Mouse (Mus musculus) lung, embryonic 14.5 days (tissue): ENCODE measurements at regions not wholly inside any gene's neighbourhood (a gene's known extent, or its start where the extent isn't known, plus 50 kb on each side); places are given as distances from the start of the nearest gene placed in this dataset.
A peak's percentile ranks its signal among the peaks of the same experiment; 100 is the strongest.

Experiments used
- ATAC-seq: fragments of 200-750 bp; cut with Nextera tagmentation; 2 replicates; pipeline ENCODE4 v1.8.0; 2017; ENCODE audit warnings: mild to moderate bottlenecking, moderate TSS enrichment, moderate library complexity; ENCODE audit not compliant: insufficient read depth
- DNase-seq: peaks from one replicate; pipeline ENCODE4 v3.0.0-alpha.2; 2015
- H3K27ac ChIP-seq: fragments of 300-500 bp; sonication (generic); 2 replicates; pipeline ENCODE4 v1.5.1; 2014; ENCODE audit warnings: low read depth, mild to moderate bottlenecking, moderate library complexity
- H3K27me3 ChIP-seq: fragments of 300-500 bp; sonication (generic); 2 replicates; pipeline ENCODE4 v1.6.1; 2014; ENCODE audit warnings: low read length, control low read depth; ENCODE audit not compliant: insufficient read depth
- H3K36me3 ChIP-seq: fragments of 300-500 bp; sonication (generic); 2 replicates; pipeline ENCODE4 v1.6.1; 2014; ENCODE audit warnings: control low read depth; ENCODE audit not compliant: insufficient read depth
- H3K4me1 ChIP-seq: fragments of 300-500 bp; sonication (generic); 2 replicates; pipeline ENCODE4 v1.6.1; 2014; ENCODE audit warnings: antibody characterized with exemption, control low read depth; ENCODE audit not compliant: insufficient read depth
- H3K4me2 ChIP-seq: fragments of 300-500 bp; sonication (generic); 2 replicates; pipeline ENCODE4 v1.6.1; 2014; ENCODE audit warnings: mild to moderate bottlenecking
- H3K4me3 ChIP-seq: fragments of 300-500 bp; sonication (generic); 2 replicates; pipeline ENCODE4 v1.5.1; 2014; ENCODE audit warnings: low read depth, low read length
- H3K9ac ChIP-seq: fragments of 300-500 bp; sonication (generic); 2 replicates; pipeline ENCODE4 v1.6.1; 2014
- H3K9me3 ChIP-seq: fragments of 300-500 bp; sonication (generic); 2 replicates; pipeline ENCODE4 v1.6.1; 2016; ENCODE audit warnings: low read depth, low read length, control low read depth
- CTCF ChIP-seq: IDR thresholded peaks from 2 replicates; pipeline ENCODE4 v1.5.1; 2016; ENCODE audit warnings: antibody characterized with exemption, low read depth
- WGBS: fragments of 180-500 bp; shearing (Covaris S2); extraction: QIAGEN DNeasy Blood & Tissue Kit; methylation state at CpG from one replicate; pipeline ENCODE4 v1.1.7; 2014; 5-methylcytosine and 5-hydroxymethylcytosine counted together

DNA sequence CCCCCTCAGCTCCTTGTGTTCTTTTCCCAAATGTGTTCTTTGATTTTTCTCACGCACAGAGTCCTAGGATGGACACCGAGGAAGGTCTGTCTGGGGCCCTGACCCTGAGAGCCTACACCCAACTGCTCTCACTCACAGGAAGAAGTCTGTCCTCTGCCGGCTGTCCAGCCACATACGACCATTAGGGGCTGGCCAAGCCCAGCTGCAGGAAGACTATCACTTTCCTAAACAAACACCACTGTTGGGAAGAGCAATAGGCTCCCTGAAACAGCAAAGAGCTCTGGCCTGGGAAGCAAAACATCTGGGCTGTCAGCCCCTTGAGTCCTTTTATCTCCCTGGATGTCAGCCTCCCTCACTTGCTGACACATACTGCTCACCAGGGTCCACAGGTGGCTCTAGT lies 224.8 kb upstream of the Far2 start:
- no peaks in the 10 kb centered on the region for H3K36me3 ChIP-seq
- 4% methylated on average over 4 of the region's 4 CpGs for WGBS
- H3K4me2 ChIP-seq: no peak overlapping the region
- peak; percentile 92 for ATAC-seq
- H3K9me3 ChIP-seq: no peaks in the 10 kb centered on the region
- DNase-seq: peak; percentile 69
- no peak overlapping the region for H3K4me3 ChIP-seq
- no peak overlapping the region for H3K27ac ChIP-seq
- TF ChIP-seq CTCF: peak; percentile 40
- H3K27me3 ChIP-seq: no peaks in the 10 kb centered on the region
- H3K4me1 ChIP-seq: 0 out of 2 replicates have a peak, but pooled peaks cover 4% of the 10 kb centered on the region
- H3K9ac ChIP-seq: no peak overlapping the region

DNA sequence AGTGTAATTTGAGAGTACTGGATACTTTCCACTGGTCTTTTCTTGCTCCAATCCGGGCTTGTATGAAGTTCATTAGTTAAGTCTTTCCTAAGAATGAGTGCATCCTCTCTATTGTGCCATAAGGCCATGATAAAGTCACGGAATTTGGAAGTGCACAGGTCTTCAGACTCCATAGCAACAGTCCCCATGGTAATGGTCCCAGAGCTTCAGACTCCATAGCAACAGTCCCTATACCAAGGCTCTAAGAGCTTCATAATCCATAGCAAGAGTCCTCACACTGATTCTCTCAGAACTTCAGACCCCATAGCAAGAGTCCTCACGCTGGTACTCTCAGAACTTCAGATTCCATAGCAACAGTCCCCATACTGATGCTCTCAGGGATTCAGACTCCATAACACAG lies 214.5 kb upstream of the Far2 start:
- DNase-seq (no peak), ATAC-seq (no peak)
- H3K9me3 ChIP-seq: no peaks in the 10 kb centered on the region
- no peaks in the 10 kb centered on the region for H3K36me3 ChIP-seq
- TF ChIP-seq CTCF: no peak
- no peak overlapping the region for H3K9ac ChIP-seq
- H3K27me3 ChIP-seq: no peaks in the 10 kb centered on the region
- no peaks in the 10 kb centered on the region for H3K4me1 ChIP-seq
- H3K27ac ChIP-seq: no peak overlapping the region
- 71% methylated on average over 3 of the region's 3 CpGs for WGBS
- no peak overlapping the region for H3K4me2 ChIP-seq
- H3K4me3 ChIP-seq: no peak overlapping the region

DNA sequence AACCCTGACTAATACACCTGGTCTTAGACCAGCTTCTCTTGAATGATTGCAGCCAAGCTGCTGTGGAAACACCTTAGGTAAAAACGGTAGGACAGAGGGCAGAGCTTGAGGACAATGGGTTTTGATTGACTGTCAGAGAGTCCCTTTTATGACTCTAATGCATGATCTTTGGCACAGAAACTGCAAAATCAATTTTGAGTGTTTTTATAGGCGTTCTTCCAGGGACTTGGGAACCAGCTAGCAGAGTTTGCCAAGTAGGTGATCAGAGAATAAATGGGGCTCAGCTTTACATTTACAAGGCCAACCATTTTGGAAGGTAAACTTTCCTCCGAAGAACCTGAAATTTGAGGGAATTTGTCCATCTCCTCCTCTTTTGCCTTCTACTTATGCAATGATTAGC lies 213.6 kb upstream of the Far2 start:
- H3K4me3 ChIP-seq: no peak overlapping the region
- no peak overlapping the region for H3K9ac ChIP-seq
- no peaks in the 10 kb centered on the region for H3K4me1 ChIP-seq
- no peaks in the 10 kb centered on the region for H3K27me3 ChIP-seq
- WGBS: 71% methylated on average over 3 of the region's 3 CpGs
- H3K9me3 ChIP-seq: no peaks in the 10 kb centered on the region
- TF ChIP-seq CTCF: no peak
- DNase-seq (no peak), ATAC-seq (no peak)
- no peaks in the 10 kb centered on the region for H3K36me3 ChIP-seq
- H3K27ac ChIP-seq: no peak overlapping the region
- no peak overlapping the region for H3K4me2 ChIP-seq

DNA sequence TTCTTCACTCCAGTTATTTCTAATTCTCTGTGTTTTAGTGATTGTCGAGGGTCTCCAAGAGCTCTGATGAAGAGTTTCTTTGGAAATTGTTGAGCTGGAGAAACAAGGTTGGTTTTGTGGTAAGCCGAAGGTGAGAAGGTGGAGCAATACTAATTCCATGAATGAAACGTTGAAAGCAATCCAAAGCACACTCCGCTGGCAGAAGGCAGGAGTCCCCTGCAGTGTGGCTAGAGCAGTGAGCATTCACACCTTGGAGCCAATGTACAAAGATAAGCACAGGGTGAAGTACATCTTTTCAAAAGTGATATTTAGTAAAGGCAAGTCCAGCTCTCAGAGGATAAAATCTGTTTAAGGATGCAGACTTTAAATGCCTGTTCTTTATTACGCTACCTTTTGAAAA lies 208.2 kb upstream of the Far2 start:
- DNase-seq (no peak), ATAC-seq (no peak)
- Histone ChIP-seq H3K4me3 (no peak overlapping the region), H3K9me3 (no peaks in the 10 kb centered on the region), H3K36me3 (no peaks in the 10 kb centered on the region), H3K27me3 (no peaks in the 10 kb centered on the region), H3K9ac (no peak overlapping the region), H3K4me1 (no peaks in the 10 kb centered on the region), H3K27ac (no peak overlapping the region), H3K4me2 (no peak overlapping the region)
- 74% methylated on average over 5 of the region's 5 CpGs for WGBS
- TF ChIP-seq CTCF: no peak

DNA sequence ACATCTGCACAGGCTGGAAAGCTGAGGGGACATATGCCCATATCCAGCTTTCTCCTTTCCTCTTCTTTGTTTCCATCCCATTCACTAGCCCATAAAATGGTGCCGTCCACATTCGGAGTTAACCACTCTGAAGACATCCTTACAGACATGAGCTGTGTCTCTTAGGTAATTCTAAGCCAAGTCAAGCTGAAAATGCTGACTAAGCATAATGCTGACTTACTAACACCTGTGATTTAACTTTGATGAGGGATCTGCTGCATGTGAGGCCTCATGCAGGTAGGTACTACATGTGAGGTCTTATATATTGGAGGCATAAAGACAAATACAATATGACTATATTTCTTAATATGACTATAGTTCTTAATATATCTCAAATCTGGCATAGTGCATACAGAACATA lies 197.1 kb upstream of the Far2 start:
- no peak for TF ChIP-seq CTCF
- 96% methylated on average over 2 of the region's 2 CpGs for WGBS
- H3K27ac ChIP-seq: no peak overlapping the region
- ATAC-seq (no peak), DNase-seq (no peak)
- no peaks in the 10 kb centered on the region for H3K27me3 ChIP-seq
- no peak overlapping the region for H3K9ac ChIP-seq
- H3K36me3 ChIP-seq: no peaks in the 10 kb centered on the region
- no peak overlapping the region for H3K4me3 ChIP-seq
- H3K4me2 ChIP-seq: no peak overlapping the region
- H3K9me3 ChIP-seq: no peaks in the 10 kb centered on the region
- H3K4me1 ChIP-seq: no peaks in the 10 kb centered on the region

DNA sequence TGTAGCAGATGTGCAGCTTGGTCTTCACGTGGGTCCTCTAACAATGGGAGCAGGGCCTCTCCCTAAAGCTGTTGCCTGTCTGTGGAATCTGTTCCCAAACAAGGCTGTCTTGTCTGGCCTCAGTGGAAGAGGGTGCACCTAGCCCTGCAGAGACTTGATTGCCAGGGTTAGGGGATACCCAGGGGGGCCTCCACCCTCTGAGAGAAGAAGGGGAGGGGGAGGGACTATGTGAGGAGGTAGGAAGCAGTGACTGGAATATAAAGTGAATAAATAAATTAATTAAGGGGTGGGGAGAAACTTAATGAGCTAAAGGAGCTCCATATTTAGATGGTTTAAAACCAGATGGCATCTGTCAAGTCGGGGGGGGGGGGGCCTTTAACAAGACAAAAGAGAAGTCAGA lies 185.9 kb upstream of the Far2 start:
- WGBS: 52% methylated on average over 2 of the region's 2 CpGs
- Histone ChIP-seq H3K9me3 (no peaks in the 10 kb centered on the region), H3K4me2 (no peak overlapping the region), H3K27ac (no peak overlapping the region), H3K9ac (no peak overlapping the region), H3K4me1 (no peaks in the 10 kb centered on the region), H3K36me3 (no peaks in the 10 kb centered on the region), H3K4me3 (no peak overlapping the region), H3K27me3 (no peaks in the 10 kb centered on the region)
- DNase-seq: no peak
- ATAC-seq: no peak
- TF ChIP-seq CTCF: no peak

DNA sequence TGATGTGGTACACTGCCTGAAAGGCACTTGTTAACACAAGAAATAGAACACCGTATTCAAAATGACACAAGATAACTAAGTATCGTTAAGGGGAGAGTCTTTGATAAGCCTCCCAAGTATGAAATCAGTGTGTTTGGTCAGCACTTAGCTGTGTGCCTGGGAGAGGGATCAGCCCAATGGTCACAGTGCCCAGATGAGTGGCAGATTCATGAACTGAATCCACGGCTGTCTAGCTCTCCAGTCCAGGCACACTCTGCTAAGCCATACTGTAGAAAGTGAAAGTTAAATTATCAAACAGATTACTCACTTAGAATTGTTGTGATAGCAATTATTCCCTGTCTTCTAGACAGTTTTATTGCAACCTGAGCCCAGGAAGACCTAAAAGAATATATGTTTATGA lies 176.0 kb upstream of the Far2 start:
- 54% methylated on average over 3 of the region's 3 CpGs for WGBS

DNA sequence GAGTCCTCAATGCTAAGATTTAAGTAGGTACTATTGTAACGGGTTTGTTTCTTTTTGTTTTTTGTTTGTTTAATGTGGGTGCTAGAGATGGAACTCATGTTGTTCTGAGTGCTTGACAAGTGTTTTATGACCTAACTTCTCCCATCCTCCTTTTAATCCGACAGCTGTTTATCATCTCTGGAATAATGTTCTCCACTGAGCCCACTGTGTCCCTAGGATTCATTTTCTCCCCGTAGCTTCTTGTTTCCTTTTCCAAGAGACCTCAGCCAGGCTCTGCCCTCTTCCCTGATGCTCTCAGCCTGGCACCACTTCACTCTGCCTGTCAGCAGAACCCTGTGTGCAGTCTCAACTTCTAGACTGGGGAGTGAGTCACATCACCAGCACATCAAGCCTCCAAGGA lies 173.9 kb upstream of the Far2 start:
- H3K9ac ChIP-seq: no peak overlapping the region
- no peaks in the 10 kb centered on the region for H3K9me3 ChIP-seq
- TF ChIP-seq CTCF: no peak
- WGBS: 37% methylated on average over 3 of the region's 3 CpGs
- H3K36me3 ChIP-seq: no peaks in the 10 kb centered on the region
- 0 out of 2 replicates have a peak, but pooled peaks cover 3% of the 10 kb centered on the region for H3K4me1 ChIP-seq
- ATAC-seq: peak; percentile 78
- H3K27me3 ChIP-seq: no peaks in the 10 kb centered on the region
- peak overlapping the region; percentile 30; the same call in 1 of the 2 replicates for H3K27ac ChIP-seq
- no peak overlapping the region for H3K4me3 ChIP-seq
- peak; percentile 42 for DNase-seq
- peak overlapping the region; percentile 7; the same call in 1 of the 2 replicates for H3K4me2 ChIP-seq

More for the DNA sequence above, 176.0 kb upstream of the Far2 start:
- Histone ChIP-seq H3K27me3 (no peaks in the 10 kb centered on the region), H3K27ac (no peak overlapping the region), H3K4me2 (no peak overlapping the region), H3K4me1 (0 out of 2 replicates have a peak, but pooled peaks cover 3% of the 10 kb centered on the region), H3K9ac (no peak overlapping the region), H3K9me3 (no peaks in the 10 kb centered on the region), H3K36me3 (no peaks in the 10 kb centered on the region), H3K4me3 (no peak overlapping the region)
- ATAC-seq: no peak
- no peak for TF ChIP-seq CTCF
- no peak for DNase-seq
